Mouse (Mus musculus) thymus, postnatal 10 days (tissue): ENCODE results near the gene Gatm.
A peak's percentile ranks its signal among the peaks of the same experiment; 100 is the strongest.

Source experiments
- DNase-seq, 2 experiments: peaks; one replicate each; pipeline ENCODE4 v3.0.0; 2021; ENCODE audit warnings: low spot score in 2 of 2

Gatm gene

GRCm38 (mm10) chr2:122610746-122611653 is at the start of gene Gatm:
Gatm (minus strand) TSS chr2:122611303.
- DNase-seq: peak in 1 of 2 experiments; percentile 11

DNA sequence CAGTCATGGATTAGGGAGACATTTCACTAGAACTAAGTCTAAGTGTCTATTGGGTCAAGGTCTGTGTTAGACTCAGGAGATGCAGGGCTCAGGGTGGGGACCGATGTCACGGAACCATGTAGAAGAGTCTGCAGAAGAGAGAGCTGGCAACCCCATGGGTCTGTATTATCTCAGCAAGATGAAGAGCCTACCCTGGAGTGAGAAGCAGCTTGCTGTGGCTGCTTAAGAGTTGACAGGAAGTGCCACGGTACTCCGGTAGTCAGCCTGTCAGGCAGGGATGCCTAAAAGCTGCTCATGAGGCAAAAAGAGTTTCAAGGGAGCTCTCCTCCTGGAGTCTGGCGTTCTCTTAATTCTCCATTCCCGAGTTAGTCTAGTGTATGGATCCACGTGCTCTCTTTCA is 48.7 kb upstream of the Gatm start:
- no peak for DNase-seq

GRCm38 (mm10) chr2:122657707-122658524 is 46.8 kb upstream of the Gatm start:
- no peak for DNase-seq

- DNase-seq: no peak
These were observed 45.7 kb upstream of the Gatm start for GRCm38 (mm10) chr2:122656767-122657166.

- no peak for DNase-seq
These were observed 44.9 kb upstream of the Gatm start for GRCm38 (mm10) chr2:122656052-122656451.

DNA sequence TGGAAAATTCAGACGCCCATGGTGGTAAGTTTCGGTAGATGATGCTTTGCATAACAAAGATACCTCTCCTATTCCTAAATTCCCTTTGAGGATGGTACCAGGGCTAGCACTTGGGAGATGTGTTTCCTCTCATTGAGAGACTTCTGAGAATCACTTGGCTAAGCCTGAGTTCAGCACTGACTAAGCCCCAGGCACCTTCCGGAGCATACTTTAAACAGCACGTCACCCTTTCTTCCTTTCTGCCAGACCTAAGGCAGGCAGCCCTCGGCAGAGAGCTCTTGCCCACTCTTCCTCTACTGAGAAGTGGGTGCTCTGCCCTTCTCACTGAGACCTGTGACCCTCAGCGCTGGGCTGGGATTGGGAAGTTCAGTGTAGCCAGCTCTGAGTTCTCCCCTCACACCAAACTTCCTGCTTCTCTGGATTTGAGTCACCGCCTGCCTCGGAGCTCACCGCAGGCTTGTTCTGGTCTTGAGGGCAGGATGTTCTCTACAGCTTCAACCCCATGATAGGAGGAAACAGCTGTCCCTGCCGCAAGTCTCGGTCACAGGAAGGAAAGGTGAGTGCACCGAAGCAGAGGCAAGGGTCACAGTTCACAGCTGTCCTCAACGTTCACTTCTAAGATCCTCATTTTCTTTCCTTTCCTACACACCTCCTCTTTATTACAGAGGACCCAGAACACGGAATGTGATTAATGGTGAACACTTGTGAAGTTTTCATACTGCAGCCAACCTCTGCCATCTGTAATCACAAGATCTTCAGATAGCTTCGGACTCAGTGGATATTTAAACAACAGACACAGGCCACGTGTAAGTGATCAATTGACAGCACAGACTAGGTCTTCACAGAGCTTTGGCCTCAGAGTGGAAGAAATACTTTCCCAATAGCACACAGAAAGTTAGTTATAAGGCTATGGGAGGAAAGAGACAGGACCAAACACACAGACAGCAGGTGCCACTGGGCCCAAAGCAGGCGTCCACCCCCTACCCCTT is 41.3 kb upstream of the Gatm start:
- DNase-seq: peak; percentile 76 to 85

- DNase-seq: no peak
These were observed 27.6 kb upstream of the Gatm start for GRCm38 (mm10) chr2:122638673-122639072.

GRCm38 (mm10) chr2:122638029-122638428 is 26.9 kb upstream of the Gatm start:
- DNase-seq: no peak

- peak; percentile 47 to 79 for DNase-seq
These were observed 26.5 kb upstream of the Gatm start for GRCm38 (mm10) chr2:122637526-122637997.

DNA sequence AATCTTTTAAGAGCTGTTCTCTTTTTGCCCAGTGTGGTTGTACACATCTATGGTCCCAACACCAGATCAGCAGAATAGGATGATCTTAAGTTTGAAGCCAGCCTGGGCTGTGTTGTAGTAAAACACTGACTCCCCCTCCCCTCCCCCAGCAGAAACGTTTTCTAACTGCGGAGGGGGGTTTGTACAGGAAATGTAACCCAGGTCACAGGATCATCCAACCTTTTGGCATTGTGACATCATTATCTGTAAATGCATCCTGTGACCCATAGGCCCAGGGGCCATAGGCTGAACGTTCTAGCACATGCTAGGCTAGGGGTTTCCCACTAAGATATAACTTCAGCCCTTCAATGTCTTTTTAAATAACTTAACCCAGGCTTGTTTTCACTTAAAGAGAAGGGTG is 25.6 kb upstream of the Gatm start, which contains the start of gene AA467197:
Gene AA467197, plus strand, starts transcription at position 301 of the 400 bp plus-strand sequence.
- no peak for DNase-seq

DNA sequence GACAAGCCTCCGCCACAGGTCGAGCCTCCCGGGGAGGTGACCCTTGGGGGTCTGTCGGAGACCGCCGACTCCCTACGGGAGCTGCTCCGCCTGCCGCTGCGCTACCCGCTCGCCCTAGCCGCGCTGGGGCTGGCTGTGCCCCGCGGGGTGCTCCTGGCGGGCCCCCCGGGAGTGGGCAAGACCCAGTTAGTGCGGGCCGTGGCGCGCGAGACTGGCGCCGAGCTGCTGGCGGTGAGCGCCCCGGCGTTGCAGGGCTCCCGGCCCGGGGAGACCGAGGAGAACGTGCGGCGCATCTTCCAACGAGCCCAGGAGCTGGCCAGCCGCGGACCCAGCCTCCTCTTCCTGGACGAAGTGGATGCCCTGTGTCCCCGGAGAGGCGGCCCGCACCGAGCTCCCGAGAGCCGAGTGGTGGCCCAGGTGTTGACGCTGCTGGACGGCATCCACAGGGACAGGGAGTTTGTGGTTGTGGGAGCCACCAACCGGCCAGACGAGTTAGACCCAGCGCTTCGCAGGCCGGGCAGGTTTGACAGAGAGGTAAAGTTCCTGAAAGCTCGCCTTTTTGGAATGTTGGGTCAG is 20.2 kb upstream of the Gatm start:
- peak; percentile 13 to 41 for DNase-seq

GRCm38 (mm10) chr2:122630465-122631225 is 19.5 kb upstream of the Gatm start:
- DNase-seq: peak; percentile 72 to 82

DNA sequence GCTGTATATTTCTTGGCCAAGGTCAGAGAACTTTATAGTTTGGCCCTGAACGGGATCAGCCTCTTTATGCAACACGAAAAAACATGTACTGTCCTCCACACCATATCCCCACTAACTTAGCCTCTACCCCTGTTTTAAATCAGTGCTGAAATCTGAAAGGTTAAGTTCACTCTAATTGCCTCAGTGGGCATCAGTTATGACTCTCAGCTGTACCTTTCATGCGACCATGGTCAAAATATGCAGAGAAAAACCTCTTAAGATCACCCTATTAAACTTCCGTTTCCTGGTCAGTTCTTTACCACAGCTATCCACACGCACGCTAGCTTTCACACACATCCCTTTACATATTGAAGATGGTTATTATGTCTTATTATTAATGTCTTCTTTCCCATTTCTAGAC is 18.8 kb upstream of the Gatm start:
- no peak for DNase-seq

DNA sequence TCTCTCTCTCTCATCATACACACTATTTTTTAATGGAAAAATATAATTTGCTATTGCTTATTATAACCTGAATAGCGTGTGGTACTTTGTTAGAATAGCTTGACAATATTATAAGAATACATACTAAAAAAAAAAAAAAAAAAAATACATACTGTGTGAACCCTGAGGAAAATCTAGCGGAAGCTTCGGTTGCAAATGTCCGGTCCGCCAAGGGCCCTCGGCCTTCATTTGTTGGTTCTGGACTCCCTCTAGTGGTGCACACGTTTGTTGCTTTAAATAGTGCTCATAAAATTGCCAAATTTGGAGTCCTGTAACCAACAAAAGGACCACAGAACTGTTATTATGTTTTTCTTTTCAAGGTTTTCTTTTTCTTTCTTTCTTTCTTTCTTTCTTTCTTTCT is 17.9 kb upstream of the Gatm start:
- DNase-seq: peak; percentile 29 to 65

DNA sequence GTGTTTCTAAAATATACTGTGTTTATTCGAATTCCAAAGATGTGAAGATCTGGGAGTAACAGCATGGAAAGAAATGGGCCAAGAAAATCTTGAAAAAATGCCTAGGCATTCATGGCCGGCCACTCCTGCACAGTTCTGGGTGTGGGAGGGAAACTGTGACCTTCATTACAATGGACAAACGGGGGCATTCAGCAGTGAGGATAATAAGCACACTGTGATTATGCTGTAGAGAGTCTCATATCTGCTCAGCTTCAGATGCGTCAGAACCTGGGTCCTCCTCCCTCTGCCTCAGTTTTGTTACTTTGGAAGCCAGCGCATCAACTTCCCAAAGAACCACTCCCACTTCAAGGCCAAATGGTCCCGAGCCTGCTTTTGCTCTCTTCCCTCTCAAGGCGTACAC is 14.8 kb upstream of the Gatm start:
- no peak for DNase-seq

GRCm38 (mm10) chr2:122621337-122622110 is 10.4 kb upstream of the Gatm start:
- DNase-seq: no peak

DNA sequence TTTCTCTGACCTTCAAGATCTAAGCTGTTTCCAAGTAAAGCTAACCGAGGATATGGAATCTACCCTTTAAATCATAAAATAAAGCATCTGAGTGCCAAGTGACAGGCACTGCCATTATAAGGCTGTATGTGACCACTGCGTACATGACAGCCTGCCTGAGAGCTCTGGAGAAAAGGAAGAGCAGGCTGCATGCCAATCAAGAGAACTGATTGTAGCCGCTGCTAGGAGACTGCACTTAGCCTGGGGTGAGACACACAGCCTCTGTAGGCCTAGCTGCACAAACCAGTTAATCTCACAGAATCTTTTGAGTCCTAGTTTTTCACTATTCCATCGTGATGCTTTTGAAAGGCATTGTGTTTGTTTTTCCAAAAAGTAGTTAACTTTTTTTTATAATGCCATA is 7.6 kb upstream of the Gatm start:
- DNase-seq: no peak

- no peak for DNase-seq
These were observed 6.7 kb upstream of the Gatm start for GRCm38 (mm10) chr2:122617792-122618191.

GRCm38 (mm10) chr2:122616237-122616636 is 5.1 kb upstream of the Gatm start:
- no peak for DNase-seq

DNA sequence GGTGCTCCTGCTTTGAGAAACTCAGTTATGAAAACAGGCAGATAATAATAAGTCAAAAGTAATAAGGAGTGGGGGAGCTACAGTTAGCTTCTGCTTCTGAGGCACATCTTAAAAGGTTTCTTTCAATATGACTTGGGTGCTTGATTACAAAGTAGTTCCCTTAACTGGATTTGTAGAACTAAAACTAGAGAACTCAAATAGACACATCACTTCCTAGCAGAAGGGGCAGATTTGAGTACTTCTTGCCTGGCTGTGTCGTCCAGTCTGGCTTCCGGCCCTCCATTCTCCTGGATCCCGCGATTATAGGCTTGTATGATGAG is 511 bp upstream of the Gatm start:
- DNase-seq: no peak
